Mouse (Mus musculus) cortical plate, adult 2 months (tissue): ENCODE results near the gene Pla2g2f.

Experiments used
- CTCF ChIP-seq: fragments of 200-500 bp; IDR thresholded peaks from 2 replicates; pipeline ENCODE4 v1.5.1; 2011; ENCODE audit warnings: mild to moderate bottlenecking, control low read depth, low read length; ENCODE audit not compliant: insufficient read depth; ENCODE audit errors: extremely low read depth
- POLR2A ChIP-seq: fragments of 200-500 bp; IDR thresholded peaks from 2 replicates; pipeline ENCODE4 v1.6.1; 2011; ENCODE audit warnings: mild to moderate bottlenecking, low read length, control low read depth; ENCODE audit not compliant: insufficient read depth; ENCODE audit errors: extremely low read depth

- TF ChIP-seq POLR2A = no peak
- TF ChIP-seq CTCF = no peak
Measured at GRCm38 (mm10) chr4:138788381-138788780, 31.0 kb upstream of the Pla2g2f start.
